13 mouse cellular contexts compared by ENCODE assay signal in genomic region chr1:133421061-133421460, GRCm38 (mm10). TPM values are rescaled to one million over a fixed set of nuclear protein-coding genes. Genes with fewer than 3 reads are reported as not detected.
DNase-seq lines count a peak whose midpoint lies in the region; ATAC-seq and TF ChIP-seq lines count a peak whose summit lies in the region.
"Had no signal": no experiment of that assay in that cellular context is flagged by ENCODE, and none has a peak within 500 bp of the region (broad histone marks: within the 10 kb centered on the region; RNA-seq: fewer than 3 reads in every experiment).

No protein-coding gene starts in this region.

- H3K27ac ChIP-seq in gastrocnemius, adult 2 months: peak overlapping the region; percentile 91
- H3K27ac ChIP-seq in kidney, embryonic 14.5 days (ENCODE audit: low read depth, low read length): 0 out of 2 replicates have a peak overlapping the region, but pooled peaks have one; percentile 11
- 0 out of 2 replicates have a peak overlapping the region, but pooled peaks have one; percentile 7 for H3K27ac ChIP-seq in cortical plate, adult 2 months (ENCODE audit: insufficient read depth, low read length)
- no peak overlapping the region for H3K27ac ChIP-seq in midbrain, embryonic 11.5 days (ENCODE audit: low read depth, low read length)
- H3K27ac ChIP-seq in liver, embryonic 11.5 days (ENCODE audit: low read depth, low read length): no peak overlapping the region
- H3K27ac ChIP-seq: liver, embryonic 13.5 days had no signal

- intact Hi-C loops in gastrocnemius, adult 2 months (cut with DNase I): no loop called here

- WGBS in kidney, embryonic 14.5 days: 42% methylated on average over 2 of the region's 2 CpGs
- WGBS in midbrain, embryonic 11.5 days: 27% methylated on average over 2 of the region's 2 CpGs
- 73% methylated on average over 2 of the region's 2 CpGs for WGBS in liver, embryonic 11.5 days

- H3K4me1 ChIP-seq in kidney, embryonic 14.5 days (ENCODE audit: control insufficient read depth, insufficient read depth, low read length): peaks cover 53% of the 10 kb centered on the region
- no peaks in the 10 kb centered on the region for H3K4me1 ChIP-seq in cortical plate, adult 2 months (ENCODE audit: control insufficient read depth, insufficient read depth, low read length)
- H3K4me1 ChIP-seq in midbrain, embryonic 11.5 days (ENCODE audit: control insufficient read depth, insufficient read depth, low read length): peaks cover 46% of the 10 kb centered on the region
- H3K4me1 ChIP-seq in liver, embryonic 11.5 days (replicated peaks; ENCODE audit: control insufficient read depth, insufficient read depth, low read length): peaks cover 20% of the 10 kb centered on the region

- no peak for ATAC-seq in kidney, embryonic 14.5 days (ENCODE audit: low FRiP score, low TSS enrichment)
- no peak for ATAC-seq in midbrain, embryonic 11.5 days (ENCODE audit: low FRiP score)
- ATAC-seq in liver, embryonic 11.5 days (replicated peaks; ENCODE audit: low FRiP score): no peak

- TF ChIP-seq POLR2A in cortical plate, adult 2 months (IDR thresholded peaks at IDR 0.05; ENCODE audit: extremely low read depth, insufficient read depth, low read length): no peak

- no peaks in the 10 kb centered on the region for H3K27me3 ChIP-seq in kidney, embryonic 14.5 days (ENCODE audit: control insufficient read depth, insufficient read depth, low read length)
- H3K27me3 ChIP-seq in midbrain, embryonic 11.5 days (ENCODE audit: control insufficient read depth, insufficient read depth, low read length): no peaks in the 10 kb centered on the region
- peaks cover 39% of the 10 kb centered on the region for H3K27me3 ChIP-seq in liver, embryonic 11.5 days (replicated peaks; ENCODE audit: control insufficient read depth, insufficient read depth, low read length)

- no peak for TF ChIP-seq CTCF in gastrocnemius, adult 2 months (IDR thresholded peaks at IDR 0.05)
- no peak for TF ChIP-seq CTCF in cortical plate, adult 2 months (IDR thresholded peaks at IDR 0.05; ENCODE audit: extremely low read depth, insufficient read depth, low read length)

- H3K4me2 ChIP-seq in kidney, embryonic 14.5 days (replicated peaks; ENCODE audit: low read depth, low read length): peak overlapping the region; percentile 91
- peak overlapping the region; percentile 83 for H3K4me2 ChIP-seq in midbrain, embryonic 11.5 days
- H3K4me2 ChIP-seq in liver, embryonic 11.5 days: no peak overlapping the region

- DNase-seq in gastrocnemius, adult 2 months: no peak
- DNase-seq in gastrocnemius, postnatal 10 days: no peak
- DNase-seq in kidney, postnatal 36 days: no peak
- no peak for DNase-seq in midbrain, embryonic 11.5 days (ENCODE audit: low spot score, missing footprints)
- no peak for DNase-seq in liver, embryonic 11.5 days (ENCODE audit: low spot score)
- DNase-seq in adrenal gland, adult 8-10 months: no peak
- DNase-seq: cerebellum, postnatal 25 days; liver, embryonic 13.5 days; right cerebral cortex, postnatal 14 days had no signal

- 0 out of 2 replicates have a peak overlapping the region, but pooled peaks have one; percentile 23 for H3K9ac ChIP-seq in kidney, embryonic 14.5 days (ENCODE audit: low read depth, low read length)
- H3K9ac ChIP-seq in midbrain, embryonic 11.5 days (ENCODE audit: low read length): peak overlapping the region; percentile 15
- no peak overlapping the region for H3K9ac ChIP-seq in liver, embryonic 11.5 days (ENCODE audit: low read depth, low read length)
- H3K9ac ChIP-seq: liver, embryonic 13.5 days had no signal

- H3K9me3 ChIP-seq in kidney, embryonic 14.5 days (ENCODE audit: control insufficient read depth, low read length): no peaks in the 10 kb centered on the region
- no peaks in the 10 kb centered on the region for H3K9me3 ChIP-seq in midbrain, embryonic 11.5 days (ENCODE audit: control insufficient read depth, low read length)
- H3K9me3 ChIP-seq in liver, embryonic 11.5 days (ENCODE audit: control insufficient read depth, low read length): no peaks in the 10 kb centered on the region
- H3K9me3 ChIP-seq: liver, embryonic 13.5 days had no signal

- H3K36me3 ChIP-seq in kidney, embryonic 14.5 days (ENCODE audit: control insufficient read depth, insufficient read depth, low read length): no peaks in the 10 kb centered on the region
- H3K36me3 ChIP-seq in midbrain, embryonic 11.5 days (ENCODE audit: control insufficient read depth, insufficient read depth, low read length): no peaks in the 10 kb centered on the region
- no peaks in the 10 kb centered on the region for H3K36me3 ChIP-seq in liver, embryonic 11.5 days (ENCODE audit: control insufficient read depth, insufficient read depth, low read length)
- H3K36me3 ChIP-seq: G1E; liver, embryonic 13.5 days had no signal

- peak overlapping the region; percentile 94 for H3K4me3 ChIP-seq in gastrocnemius, adult 2 months
- no peak overlapping the region for H3K4me3 ChIP-seq in kidney, embryonic 14.5 days (ENCODE audit: low read length)
- H3K4me3 ChIP-seq in cortical plate, adult 2 months (ENCODE audit: insufficient read depth, low read length): no peak overlapping the region
- no peak overlapping the region for H3K4me3 ChIP-seq in midbrain, embryonic 11.5 days (ENCODE audit: low read depth, low read length)
- no peak overlapping the region for H3K4me3 ChIP-seq in liver, embryonic 11.5 days (ENCODE audit: low read depth, low read length)
- H3K4me3 ChIP-seq: liver, embryonic 13.5 days had no signal

RNA-seq across cellular contexts. Expression of gene Sox13, which starts 3.1 kb away (rescaled TPM):
- 10 to 100 TPM in 1 of 2 experiments, 1 to 10 TPM in 1; 8.9 to 12.4 TPM for total RNA-seq in gastrocnemius, adult 2 months (2021)
- total RNA-seq in gastrocnemius, postnatal 10 days (2021): 10 to 100 TPM; 10.1 to 15.9 TPM
- 13.8 and 16.2 TPM in 2 replicates for polyA plus RNA-seq in kidney, embryonic 14.5 days (2014; fragmentation: Nextera tagmentation; extraction: Ambion mirVana)
- polyA plus RNA-seq in cortical plate, adult 2 months (2012; rRNA removed): 13.4 and 14.3 TPM in 2 replicates
- 22.3 and 23.9 TPM in 2 replicates for polyA plus RNA-seq in midbrain, embryonic 11.5 days (2014; fragmentation: Nextera tagmentation; extraction: Ambion mirVana)
- 4.1 and 4.4 TPM in 2 replicates for polyA plus RNA-seq in liver, embryonic 11.5 days (2014; fragmentation: Nextera tagmentation; extraction: Ambion mirVana)
- total RNA-seq in adrenal gland, adult 8-10 months (2022): 10 to 100 TPM; 14.7 to 25.2 (median 18.0) TPM

RNA-seq across cellular contexts. Expression of gene Etnk2, which starts 57.7 kb away (rescaled TPM):
- total RNA-seq in gastrocnemius, adult 2 months (2021): under 1 TPM; 0.10 to 0.20 TPM
- total RNA-seq in gastrocnemius, postnatal 10 days (2021): under 1 TPM; 0.19 to 0.47 TPM
- 1.7 and 2.0 TPM in 2 replicates for polyA plus RNA-seq in kidney, embryonic 14.5 days (2014; fragmentation: Nextera tagmentation; extraction: Ambion mirVana)
- polyA plus RNA-seq in cortical plate, adult 2 months (2012; rRNA removed): 14.6 and 16.7 TPM in 2 replicates
- 2.1 and 2.5 TPM in 2 replicates for polyA plus RNA-seq in midbrain, embryonic 11.5 days (2014; fragmentation: Nextera tagmentation; extraction: Ambion mirVana)
- 4.5 and 5.8 TPM in 2 replicates for polyA plus RNA-seq in liver, embryonic 11.5 days (2014; fragmentation: Nextera tagmentation; extraction: Ambion mirVana)
- 10 to 100 TPM in 2 of 4 experiments, 1 to 10 TPM in 2; 6.0 to 34.7 (median 13.4) TPM for total RNA-seq in adrenal gland, adult 8-10 months (2022)
- total RNA-seq: megakaryocyte-erythroid progenitor cell, adult 5-6 weeks had no signal
- polyA plus RNA-seq: G1E had no signal

Comparison
In these comparisons a context has a peak if more than half of its experiments do, and no peak if none do; other contexts are left out.
1. H3K27ac ChIP-seq: peak in gastrocnemius, adult 2 months (single experiment), kidney, embryonic 14.5 days (single experiment) and cortical plate, adult 2 months (single experiment); none in midbrain, embryonic 11.5 days (single experiment) and liver, embryonic 11.5 days (single experiment).